Mouse (Mus musculus): ENCODE measurements at regions not wholly inside any gene's neighbourhood (a gene's known extent, or its start where the extent isn't known, plus 50 kb on each side); places are given as distances from the start of the nearest gene placed in this dataset.
"Not testable (repeated sequence)": the region's sequence is repeated elsewhere in the genome, so short reads cannot be mapped to it uniquely, and the experiment has no call there.

GRCm38 (mm10) chr6:18566934-18567333, 52.3 kb upstream of the Cttnbp2 start:
- not testable (repeated sequence) for DNase-seq (ENCODE audit: low spot score in 2 of 2)

- DNase-seq (ENCODE audit: low spot score in 2 of 2): no peak
These were observed 54.6 kb upstream of the Cttnbp2 start for GRCm38 (mm10) chr6:18569221-18569620.

GRCm38 (mm10) chr6:18578501-18578900, 63.9 kb upstream of the Cttnbp2 start:
- no peak for DNase-seq (ENCODE audit: low spot score in 2 of 2)

GRCm38 (mm10) chr6:18589436-18589835, 74.8 kb upstream of the Cttnbp2 start:
- DNase-seq (ENCODE audit: low spot score in 2 of 2): no peak

GRCm38 (mm10) chr6:18596680-18597079, 82.0 kb upstream of the Cttnbp2 start:
- no peak for DNase-seq (ENCODE audit: low spot score in 2 of 2)

GRCm38 (mm10) chr6:18599626-18600025, 85.0 kb upstream of the Cttnbp2 start:
- no peak for DNase-seq (ENCODE audit: low spot score in 2 of 2)

- DNase-seq (ENCODE audit: low spot score in 2 of 2): no peak
These were observed 87.3 kb upstream of the Cttnbp2 start for GRCm38 (mm10) chr6:18601926-18602325.

GRCm38 (mm10) chr6:18621372-18622262, 107.0 kb upstream of the Cttnbp2 start:
- peak in 1 of 2 experiments; percentile 6 for DNase-seq (ENCODE audit: low spot score in 2 of 2)

GRCm38 (mm10) chr6:18628591-18628990, 113.9 kb upstream of the Cttnbp2 start:
- peak in 1 of 2 experiments; percentile 23 for DNase-seq (ENCODE audit: low spot score in 2 of 2)

- DNase-seq (ENCODE audit: low spot score in 2 of 2): peak in 1 of 2 experiments; percentile 18
These were observed 119.0 kb upstream of the Cttnbp2 start for GRCm38 (mm10) chr6:18633540-18634200.

GRCm38 (mm10) chr6:18639712-18640383, 125.2 kb upstream of the Cttnbp2 start:
- DNase-seq (ENCODE audit: low spot score in 2 of 2): peak; percentile 32 to 69

- DNase-seq (ENCODE audit: low spot score in 2 of 2): peak in 1 of 2 experiments; percentile 7
These were observed 134.4 kb upstream of the Cttnbp2 start for GRCm38 (mm10) chr6:18648898-18649591.

- no peak for DNase-seq (ENCODE audit: low spot score in 2 of 2)
These were observed 136.7 kb upstream of the Cttnbp2 start for GRCm38 (mm10) chr6:18651319-18651718.

- peak; percentile 29 to 54 for DNase-seq (ENCODE audit: low spot score in 2 of 2)
These were observed 137.5 kb upstream of the Cttnbp2 start for GRCm38 (mm10) chr6:18652006-18652601.

- DNase-seq (ENCODE audit: low spot score in 2 of 2): no peak
These were observed 139.6 kb upstream of the Cttnbp2 start for GRCm38 (mm10) chr6:18654275-18654674.

GRCm38 (mm10) chr6:18656202-18656601, 141.6 kb upstream of the Cttnbp2 start:
- no peak for DNase-seq (ENCODE audit: low spot score in 2 of 2)

GRCm38 (mm10) chr6:18656772-18657401, 142.2 kb upstream of the Cttnbp2 start:
- no peak for DNase-seq (ENCODE audit: low spot score in 2 of 2)

GRCm38 (mm10) chr6:18664687-18665086, 150.0 kb upstream of the Cttnbp2 start:
- DNase-seq (ENCODE audit: low spot score in 2 of 2): peak in 1 of 2 experiments; percentile 38

- DNase-seq (ENCODE audit: low spot score in 2 of 2): no peak
These were observed 151.3 kb upstream of the Cttnbp2 start for GRCm38 (mm10) chr6:18665992-18666391.

- no peak for DNase-seq (ENCODE audit: low spot score in 2 of 2)
These were observed 151.9 kb upstream of the Cttnbp2 start for GRCm38 (mm10) chr6:18666543-18666942.

GRCm38 (mm10) chr6:18670677-18671076, 156.0 kb upstream of the Cttnbp2 start:
- DNase-seq (ENCODE audit: low spot score in 2 of 2): no peak

All from right cerebral cortex, postnatal 36 days (tissue).